Mouse (Mus musculus): Measurements from ENCODE around the gene Chmp2b. TPM values are rescaled to one million over a fixed set of nuclear protein-coding genes. Genes with fewer than 3 reads are reported as not detected.

Gene Chmp2b
- polyA plus RNA-seq, 1 experiment from 2014 or later, result 108 TPM

DNA sequence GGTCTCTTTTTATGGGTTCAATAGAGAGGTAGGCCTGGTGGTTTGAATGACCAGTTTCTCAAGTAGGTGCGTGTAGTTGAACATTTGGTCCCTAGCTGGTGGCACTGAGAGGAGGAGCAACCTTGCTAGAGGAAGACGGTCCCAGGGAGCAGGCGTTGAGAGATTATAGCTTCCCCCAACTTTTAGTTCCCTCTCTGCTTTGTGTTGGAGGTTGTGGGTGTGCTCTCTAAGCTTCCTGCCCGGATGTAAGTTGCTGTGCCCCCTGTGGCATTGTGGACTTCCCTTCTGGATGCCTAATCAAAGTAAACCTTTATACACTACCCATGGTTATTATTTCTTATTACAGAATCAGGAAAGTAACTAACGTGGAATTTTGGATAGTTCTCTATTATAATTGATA, 66.5 kb downstream of the Chmp2b start:
- H3K27me3 ChIP-seq (replicated peaks; ENCODE audit: control insufficient read depth, insufficient read depth, low read length), result no peaks in the 10 kb centered on the region
- no peaks in the 10 kb centered on the region for H3K36me3 ChIP-seq (ENCODE audit: control insufficient read depth, insufficient read depth, low read length)
- no peaks in the 10 kb centered on the region for H3K4me1 ChIP-seq (replicated peaks; ENCODE audit: control insufficient read depth, insufficient read depth, low read length)
- H3K9me3 ChIP-seq (ENCODE audit: control insufficient read depth, low read length), result no peaks in the 10 kb centered on the region
- H3K27ac ChIP-seq (ENCODE audit: low read depth), result no peak overlapping the region
- H3K4me2 ChIP-seq (ENCODE audit: low read length), result no peak overlapping the region
- H3K4me3 ChIP-seq (ENCODE audit: low read depth, low read length), result no peak overlapping the region
- ATAC-seq (replicated peaks; ENCODE audit: low FRiP score, low TSS enrichment, low read depth) (no peak), DNase-seq (ENCODE audit: low spot score) (no peak)
- WGBS, result 73% methylated on average over 5 of the region's 5 CpGs
- H3K9ac ChIP-seq (ENCODE audit: low read length), result no peak overlapping the region

Other genes starting within 250 kb of the Chmp2b start
- gene Pou1f1, start 42.2 kb downstream of the Chmp2b start, polyA plus RNA-seq (2014; fragmentation: Nextera tagmentation; extraction: Ambion mirVana), result 0.14 TPM in 1 of 2 replicates, not detected in the other

Measured in intestine, embryonic 14.5 days (tissue).